Mouse (Mus musculus): ENCODE results near the gene Dmrt1. TPM values are rescaled to one million over a fixed set of nuclear protein-coding genes. Genes with fewer than 3 reads are reported as not detected.

Dmrt1 gene
- total RNA-seq, 2 experiments from 2014 or later = not detected

GRCm38 (mm10) chr19:25615889-25616288, 110.5 kb downstream of the Dmrt1 start:
- no peak for DNase-seq (ENCODE audit: low spot score in 2 of 2)

- peak in 1 of 2 experiments; percentile 45 for DNase-seq (ENCODE audit: low spot score in 2 of 2)
Measured at GRCm38 (mm10) chr19:25622291-25623251, 117.2 kb downstream of the Dmrt1 start.

- peak in 1 of 2 experiments; percentile 50 for DNase-seq (ENCODE audit: low spot score in 2 of 2)
Measured at GRCm38 (mm10) chr19:25628490-25628889, 123.1 kb downstream of the Dmrt1 start.

- DNase-seq (ENCODE audit: low spot score in 2 of 2) = no peak
Measured at GRCm38 (mm10) chr19:25635119-25635518, 129.7 kb downstream of the Dmrt1 start.

- DNase-seq (ENCODE audit: low spot score in 2 of 2) = peak in 1 of 2 experiments; percentile 47
Measured at GRCm38 (mm10) chr19:25635622-25636244, 130.3 kb downstream of the Dmrt1 start.

GRCm38 (mm10) chr19:25638766-25639361, 133.4 kb downstream of the Dmrt1 start:
- no peak for DNase-seq (ENCODE audit: low spot score in 2 of 2)

GRCm38 (mm10) chr19:25641786-25642185, 136.4 kb downstream of the Dmrt1 start:
- DNase-seq (ENCODE audit: low spot score in 2 of 2) = no peak

GRCm38 (mm10) chr19:25647136-25647535, 141.7 kb downstream of the Dmrt1 start:
- DNase-seq (ENCODE audit: low spot score in 2 of 2) = no peak

GRCm38 (mm10) chr19:25648701-25649100, 143.3 kb downstream of the Dmrt1 start:
- no peak for DNase-seq (ENCODE audit: low spot score in 2 of 2)

GRCm38 (mm10) chr19:25650474-25650873, 145.1 kb downstream of the Dmrt1 start:
- no peak for DNase-seq (ENCODE audit: low spot score in 2 of 2)

- no peak for DNase-seq (ENCODE audit: low spot score in 2 of 2)
Measured at GRCm38 (mm10) chr19:25652560-25652959, 147.1 kb downstream of the Dmrt1 start.

Other genes with a start within 250 kb of the Dmrt1 start
- gene Dmrt3, start 104.7 kb downstream of the Dmrt1 start, total RNA-seq (2021) = not detected
- gene Dmrt2, start 166.8 kb downstream of the Dmrt1 start, total RNA-seq (2021) = 1 to 10 TPM; 2.0 to 2.2 TPM

All from adrenal gland, postnatal 4 days (tissue).